Mouse (Mus musculus): ENCODE measurements at regions not wholly inside any gene's neighbourhood (a gene's known extent, or its start where the extent isn't known, plus 50 kb on each side); places are given as distances from the start of the nearest gene placed in this dataset.
A peak's percentile ranks its signal among the peaks of the same experiment; 100 is the strongest.

DNA sequence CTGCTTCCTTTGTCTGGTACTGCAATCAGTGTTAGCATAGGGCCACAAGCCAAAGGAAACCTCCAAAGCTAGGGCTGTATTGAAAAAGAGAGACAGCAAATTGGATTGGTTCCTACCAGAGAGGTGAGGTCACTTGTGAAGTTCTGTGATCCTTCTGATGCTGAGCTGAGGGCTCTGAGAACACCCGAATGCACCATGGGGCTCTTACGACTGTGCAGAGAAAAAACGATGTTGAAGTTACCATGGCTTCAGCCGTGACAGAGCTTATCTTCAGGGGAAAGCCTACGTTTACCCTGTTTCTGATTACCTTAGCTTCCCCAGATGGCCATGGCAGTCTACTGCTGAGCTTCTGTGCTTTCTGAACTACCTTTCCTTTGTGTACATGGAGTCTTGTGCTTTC is 53.9 kb upstream of the Fmo9 start:
- no peak for DNase-seq
- intact Hi-C loops (cut with DNase I), result loop anchor here (5.0 kb wide), 2 partner anchors 147 to 308 kb away; no protein-coding TSS in a partner anchor

DNA sequence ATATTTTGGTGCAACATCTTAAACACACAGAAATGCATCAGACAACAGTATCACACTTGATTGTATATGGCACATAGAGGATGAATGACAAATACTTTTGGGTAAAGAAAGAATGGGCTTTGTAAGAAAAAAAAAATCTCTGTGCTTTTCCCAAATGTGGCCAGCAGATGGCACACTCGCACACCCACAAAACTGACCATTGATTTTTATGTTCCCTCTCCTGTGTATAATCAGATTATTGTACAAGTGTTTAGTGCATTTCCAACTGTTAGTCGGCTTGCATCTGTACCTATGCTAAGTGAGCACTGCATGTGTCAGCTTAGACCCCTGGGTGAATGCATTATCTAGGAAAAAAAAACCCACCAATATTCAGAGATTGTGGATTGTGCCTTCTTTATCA is 56.4 kb upstream of the Fmo9 start:
- intact Hi-C loops (cut with DNase I), result loop anchor here (1.0 to 5.0 kb wide), 3 partner anchors 144 to 474 kb away; no protein-coding TSS in a partner anchor
- peak; percentile 2 to 34 for DNase-seq

GRCm38 (mm10) chr1:166750236-166750635 is 68.6 kb upstream of the Fmo9 start:
- DNase-seq, result no peak
- intact Hi-C loops (cut with DNase I), result no loop called here

GRCm38 (mm10) chr1:166750777-166751176 is 69.1 kb upstream of the Fmo9 start:
- intact Hi-C loops (cut with DNase I), result no loop called here
- no peak for DNase-seq

- no peak for DNase-seq
- intact Hi-C loops (cut with DNase I), result no loop called here
These were observed 69.8 kb upstream of the Fmo9 start for GRCm38 (mm10) chr1:166751436-166751835.

GRCm38 (mm10) chr1:166752990-166753709 is 71.5 kb upstream of the Fmo9 start:
- DNase-seq, result no peak
- intact Hi-C loops (cut with DNase I), result no loop called here

GRCm38 (mm10) chr1:166758987-166759386 is 77.3 kb upstream of the Fmo9 start:
- intact Hi-C loops (cut with DNase I), result no loop called here
- DNase-seq, result no peak

GRCm38 (mm10) chr1:166773114-166773513 is 91.5 kb upstream of the Fmo9 start:
- no peak for DNase-seq
- intact Hi-C loops (cut with DNase I), result no loop called here

DNA sequence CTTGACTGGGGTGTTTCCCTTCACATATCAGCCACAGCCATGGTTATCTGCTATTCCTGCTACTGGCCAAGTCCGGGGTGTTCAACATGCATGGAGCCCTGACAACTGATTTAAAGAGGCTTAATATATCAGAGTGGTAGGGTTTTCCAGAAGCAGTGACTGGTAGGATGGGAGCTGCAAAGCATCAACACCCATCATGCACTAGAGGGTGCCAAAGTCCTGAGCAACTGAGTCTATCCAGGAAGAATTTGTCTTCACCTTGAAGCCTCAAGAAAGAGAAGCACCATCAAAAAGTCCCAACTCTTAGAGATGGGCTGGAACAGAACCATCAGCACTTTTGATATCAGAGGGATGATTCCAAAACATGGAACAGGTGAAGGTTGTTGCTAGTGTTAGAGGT is 100.5 kb upstream of the Fmo9 start:
- peak; percentile 34 to 61 for DNase-seq
- intact Hi-C loops (cut with DNase I), result loop anchor here (1.0 to 5.0 kb wide), 4 partner anchors 100 to 430 kb away; partner anchors contain the start of gene Fam78b

GRCm38 (mm10) chr1:166787945-166788344 is 106.3 kb upstream of the Fmo9 start:
- intact Hi-C loops (cut with DNase I), result loop anchor here (5.0 kb wide), 1 partner anchor 554 kb away; no protein-coding TSS in a partner anchor
- DNase-seq, result no peak

DNA sequence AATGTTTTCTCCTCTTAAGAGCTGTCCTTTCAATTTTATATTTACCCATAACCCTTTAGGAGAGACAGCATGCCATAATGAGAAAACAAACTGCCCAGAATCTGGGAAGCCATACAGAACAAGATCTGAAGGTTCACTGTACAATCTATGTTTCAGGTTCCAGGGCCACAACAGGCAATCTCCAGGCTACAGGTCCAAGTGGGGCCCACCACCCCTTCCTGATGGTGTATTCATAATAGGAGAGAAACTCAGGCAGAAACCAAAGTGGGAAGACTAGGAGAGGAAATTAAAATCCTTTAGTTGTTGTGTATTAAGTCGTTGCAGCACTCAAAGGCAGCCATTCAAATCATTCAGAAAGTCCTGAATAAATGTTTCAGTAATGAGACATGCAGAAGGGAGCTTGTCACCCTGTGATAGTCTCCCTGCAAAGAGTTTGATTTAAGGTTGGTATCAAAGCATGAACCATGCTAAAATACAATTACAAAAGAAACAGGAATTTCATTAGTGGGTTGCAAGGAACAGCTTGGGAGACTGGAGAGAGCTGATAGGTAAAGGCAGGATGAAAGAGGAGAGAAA is 107.3 kb upstream of the Fmo9 start:
- intact Hi-C loops (cut with DNase I), result loop anchor here (5.0 kb wide), 1 partner anchor 553 kb away; no protein-coding TSS in a partner anchor
- DNase-seq, result no peak

- DNase-seq, result no peak
- intact Hi-C loops (cut with DNase I), result no loop called here
These were observed 111.5 kb upstream of the Fmo9 start for GRCm38 (mm10) chr1:166793052-166793716.

DNA sequence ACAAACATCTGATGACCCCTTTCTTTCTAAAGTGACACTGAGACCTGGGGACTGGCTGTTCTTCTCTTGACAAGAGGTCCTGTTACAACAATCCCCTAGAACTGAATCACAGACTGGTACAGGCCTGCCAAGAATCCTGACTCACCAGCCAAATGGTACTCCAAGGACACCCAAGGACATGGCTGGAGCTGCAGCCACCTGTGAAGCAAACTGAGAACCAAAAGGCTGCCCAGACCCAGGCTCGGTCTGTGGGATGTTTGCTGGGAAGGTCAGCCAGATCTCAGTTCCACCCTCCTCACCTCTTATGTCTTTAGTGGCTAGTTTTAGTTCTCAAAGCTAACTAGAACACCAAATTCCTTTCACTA is 112.1 kb upstream of the Fmo9 start:
- intact Hi-C loops (cut with DNase I), result no loop called here
- peak in 1 of 2 experiments; percentile 18 for DNase-seq

GRCm38 (mm10) chr1:166794622-166795244 is 113.1 kb upstream of the Fmo9 start:
- DNase-seq, result no peak
- intact Hi-C loops (cut with DNase I), result no loop called here

DNA sequence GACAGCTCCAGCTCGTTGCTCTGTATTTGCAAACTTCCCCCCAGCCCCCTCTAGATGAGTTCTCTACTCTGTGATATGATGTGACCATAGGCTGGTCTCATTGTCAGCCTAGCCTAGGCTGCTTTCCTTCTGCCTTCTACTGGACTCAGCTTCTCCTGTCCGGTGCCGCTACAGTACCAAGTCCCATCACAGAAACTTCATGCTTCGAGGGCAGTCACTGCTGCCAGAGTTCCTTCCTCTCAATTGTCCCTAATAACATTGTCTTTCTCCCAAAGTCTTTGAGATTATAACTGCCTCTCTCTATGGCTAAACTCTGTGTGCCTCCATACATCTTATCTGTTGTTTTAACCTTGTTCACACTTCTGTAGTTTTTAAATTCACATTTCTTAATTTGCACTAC is 114.0 kb upstream of the Fmo9 start:
- DNase-seq, result no peak
- intact Hi-C loops (cut with DNase I), result no loop called here

DNA sequence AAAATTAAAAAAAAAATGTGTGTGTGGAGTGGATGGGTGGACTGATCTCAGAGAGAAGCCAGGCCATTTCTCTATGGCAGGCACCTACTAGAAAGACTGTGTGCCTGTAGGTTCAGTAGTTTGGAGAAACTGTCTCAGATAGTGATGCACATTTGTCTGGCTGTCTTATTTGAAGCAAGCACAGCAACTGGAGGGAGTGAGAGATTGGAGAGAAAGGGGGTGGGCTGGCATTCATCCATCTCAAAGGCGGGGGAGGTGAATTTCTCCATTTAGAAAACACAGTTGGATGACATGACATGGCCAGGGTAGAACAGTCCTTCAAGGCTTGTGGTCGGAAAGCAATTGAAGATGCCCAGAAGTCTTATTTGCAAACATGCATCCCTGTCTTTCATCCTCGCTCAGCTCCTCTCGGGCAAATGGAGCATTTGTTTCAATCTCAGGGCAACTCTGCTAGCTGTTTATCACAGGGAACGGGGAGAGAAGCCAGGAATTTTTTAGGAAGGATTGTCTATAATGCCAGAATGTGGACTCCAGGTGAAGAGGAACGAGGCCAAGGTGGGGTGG is 114.8 kb upstream of the Fmo9 start:
- intact Hi-C loops (cut with DNase I), result no loop called here
- no peak for DNase-seq

DNA sequence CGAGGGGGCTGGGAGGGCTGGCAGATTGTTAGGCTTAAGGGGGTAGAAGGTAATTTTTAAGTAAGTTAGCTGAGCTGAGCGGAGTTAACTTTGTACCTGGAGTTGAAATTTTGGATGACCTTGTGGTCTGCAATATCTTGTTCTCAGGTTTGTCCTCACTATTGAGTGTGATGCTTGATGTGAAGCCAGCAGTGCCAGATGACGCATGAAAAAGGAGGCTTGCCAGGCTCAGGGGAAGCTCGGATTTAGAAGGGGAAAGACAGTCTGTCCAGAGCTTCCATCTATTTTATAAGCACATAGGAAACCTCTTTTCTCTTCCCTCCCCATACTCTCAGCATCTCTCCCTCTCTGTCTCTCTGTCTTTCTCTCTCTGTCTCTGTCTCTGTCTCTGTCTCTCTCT is 115.3 kb upstream of the Fmo9 start:
- DNase-seq, result no peak
- intact Hi-C loops (cut with DNase I), result no loop called here

DNA sequence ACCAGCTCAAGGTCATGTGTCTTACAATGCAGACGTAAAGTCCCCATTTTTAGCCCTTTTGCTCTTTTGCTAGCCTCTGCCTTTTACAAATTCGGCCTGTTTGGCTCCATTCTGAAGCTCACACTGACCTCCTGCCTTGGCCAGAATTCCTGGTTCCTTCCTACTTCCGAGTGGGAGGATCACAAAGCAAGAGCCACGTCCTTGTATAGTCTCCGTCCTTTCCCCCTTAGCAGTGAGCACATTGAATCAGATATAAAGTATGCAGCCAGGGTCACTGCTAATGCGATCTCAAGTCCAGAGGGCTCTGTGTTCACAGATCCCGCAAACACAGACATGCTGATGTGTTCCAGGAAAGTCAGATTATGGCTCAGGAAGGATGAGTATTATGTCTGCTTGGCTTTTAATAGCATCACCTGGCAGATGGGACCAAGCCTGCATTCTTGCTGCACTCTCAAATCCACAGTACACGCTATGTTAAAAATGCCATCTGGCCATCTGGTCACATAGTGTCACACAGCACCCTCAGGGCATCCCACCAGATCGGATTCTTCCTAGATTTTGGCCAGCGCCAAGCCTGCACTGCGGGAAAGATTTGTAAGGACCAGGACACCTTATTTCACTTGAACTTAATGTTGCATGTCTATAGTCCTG is 119.4 kb upstream of the Fmo9 start:
- no peak for DNase-seq
- intact Hi-C loops (cut with DNase I), result no loop called here

DNA sequence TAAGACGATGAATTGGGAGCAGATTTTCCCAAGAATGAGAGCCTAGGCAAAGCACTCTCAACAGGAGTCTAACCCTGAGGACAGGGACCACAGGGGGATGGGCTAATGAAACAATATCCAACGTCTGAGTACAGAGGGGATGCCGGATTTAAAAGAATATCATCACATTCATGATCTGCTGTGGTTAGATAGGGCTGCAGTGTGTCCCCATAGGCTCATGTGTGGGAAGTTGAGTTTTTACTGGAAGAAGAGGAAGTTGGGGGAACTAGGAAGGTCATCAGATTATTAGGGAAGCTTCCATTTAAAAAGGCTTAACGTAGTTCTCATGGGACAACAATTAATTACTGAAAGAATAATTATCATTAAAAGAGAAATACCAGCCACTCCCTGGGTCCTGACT is 120.3 kb upstream of the Fmo9 start:
- DNase-seq, result no peak
- intact Hi-C loops (cut with DNase I), result no loop called here

DNA sequence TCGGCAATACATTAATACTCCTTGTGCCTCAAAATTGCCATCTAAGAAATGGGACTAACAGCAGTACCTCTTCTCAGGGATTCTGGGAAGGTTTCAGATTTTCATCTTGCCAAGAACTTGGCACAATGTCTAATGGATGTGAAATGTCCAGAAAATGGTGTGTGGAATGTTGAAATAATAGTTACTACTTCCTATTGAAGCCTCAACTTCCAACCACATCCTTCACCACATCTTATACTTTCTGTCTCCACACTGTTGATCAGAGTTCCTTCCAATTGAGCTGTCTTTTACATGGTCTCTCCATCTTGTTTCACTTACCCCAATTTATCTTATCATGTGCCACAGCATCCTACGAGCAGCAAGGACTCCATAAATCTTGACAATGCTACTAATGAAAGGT is 122.3 kb upstream of the Fmo9 start:
- DNase-seq, result no peak
- intact Hi-C loops (cut with DNase I), result no loop called here

DNA sequence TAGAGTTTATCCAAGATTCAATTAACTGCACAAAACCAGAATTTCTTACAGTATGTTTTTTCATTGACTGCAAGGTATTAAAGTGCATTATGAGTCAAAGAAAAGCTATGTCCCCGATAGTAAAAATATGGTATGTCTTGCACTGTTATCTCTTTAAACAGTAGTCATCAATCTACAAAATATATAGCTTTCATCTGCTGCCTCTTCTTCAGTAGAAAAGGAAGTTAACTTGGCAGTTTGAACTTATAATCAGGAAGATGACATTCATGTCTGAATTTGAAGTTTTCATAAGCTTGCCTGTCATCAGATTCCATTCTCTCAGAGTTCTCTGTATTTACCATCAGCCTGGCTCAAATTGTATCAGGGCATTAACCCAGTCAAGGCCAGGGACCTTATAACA is 122.7 kb upstream of the Fmo9 start:
- DNase-seq, result no peak
- intact Hi-C loops (cut with DNase I), result no loop called here
